Comparison of ENCODE assay signal across 24 mouse cellular contexts in the genomic region with DNA sequence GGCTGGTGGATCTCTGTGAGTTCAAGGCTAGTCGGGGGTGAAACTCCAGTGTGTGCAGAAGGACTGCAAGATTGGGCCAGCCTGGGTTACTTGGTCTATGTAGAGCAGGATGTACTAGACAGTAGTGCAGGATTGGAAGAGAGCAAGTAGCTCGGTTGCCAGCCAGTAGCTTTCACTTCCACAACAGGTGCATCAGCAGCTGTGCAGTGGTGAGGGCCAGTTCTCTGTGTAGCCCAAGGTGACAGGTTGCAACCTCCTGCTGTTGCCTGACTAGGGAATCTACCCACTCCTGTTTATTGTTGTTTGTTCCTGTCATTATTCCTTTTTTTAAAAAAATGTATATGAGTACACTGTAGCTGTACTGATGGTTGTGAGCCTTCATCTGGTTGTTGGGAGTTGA. TPM values are rescaled to one million over a fixed set of nuclear protein-coding genes. Genes with fewer than 3 reads are reported as not detected.
DNase-seq lines count a peak whose midpoint lies in the region; ATAC-seq and TF ChIP-seq lines count a peak whose summit lies in the region.
"Had no signal": no experiment of that assay in that cellular context is flagged by ENCODE, and none has a peak within 500 bp of the region (broad histone marks: within the 10 kb centered on the region; RNA-seq: fewer than 3 reads in every experiment).

No protein-coding gene starts in this region.

- no peaks in the 10 kb centered on the region for H3K27me3 ChIP-seq in liver, embryonic 12.5 days (replicated peaks)
- H3K27me3 ChIP-seq in liver, postnatal 0 days (ENCODE audit: insufficient read depth, low read length): no peaks in the 10 kb centered on the region
- H3K27me3 ChIP-seq in MEL (ENCODE audit: control insufficient read depth in 1 of 2, insufficient read depth in 2 of 2, low read length in 2 of 2): no peaks in the 10 kb centered on the region
- H3K27me3 ChIP-seq in liver, embryonic 15.5 days: no peaks in the 10 kb centered on the region
- no peaks in the 10 kb centered on the region for H3K27me3 ChIP-seq in midbrain, postnatal 0 days (ENCODE audit: insufficient read depth, low read length)
- H3K27me3 ChIP-seq: forebrain, embryonic 13.5 days; hindbrain, embryonic 12.5 days; hindbrain, embryonic 15.5 days had no signal

- peak overlapping the region; percentile 57 for H3K4me2 ChIP-seq in liver, embryonic 12.5 days
- H3K4me2 ChIP-seq in liver, postnatal 0 days (ENCODE audit: low read depth, low read length): no peak overlapping the region
- peak overlapping the region; percentile 51; the same call in 1 of the 2 replicates for H3K4me2 ChIP-seq in liver, embryonic 15.5 days
- H3K4me2 ChIP-seq in midbrain, postnatal 0 days (ENCODE audit: low read depth, low read length, poor library complexity, severe bottlenecking): no peak overlapping the region
- H3K4me2 ChIP-seq: forebrain, embryonic 13.5 days; heart, embryonic 11.5 days; hindbrain, embryonic 12.5 days; hindbrain, embryonic 15.5 days had no signal

- DNase-seq in liver, postnatal 0 days: no peak
- DNase-seq in MEL (ENCODE audit: low read depth, low spot score): no peak
- DNase-seq in midbrain, postnatal 0 days (ENCODE audit: low spot score): no peak
- no peak for DNase-seq in kidney, adult 18-20 months
- DNase-seq: adrenal gland, adult 8-10 months; adrenal gland, postnatal 25 days; cerebellum, adult 11-12 months; cerebellum, adult 8-10 months; cerebellum, postnatal 10 days; cerebellum, postnatal 36 days; embryo, embryonic 11 days; gastrocnemius, postnatal 10 days; gastrocnemius, postnatal 36 days; heart, adult 2 months had no signal

- H3K79me2 ChIP-seq in MEL (ENCODE audit: control insufficient read depth, insufficient read depth, low read length, poor library complexity): peaks cover 38% of the 10 kb centered on the region

- TF ChIP-seq POLR2A in MEL (IDR thresholded peaks at IDR 0.05; ENCODE audit: control insufficient read depth in 1 of 2, insufficient read depth in 1 of 2, low read depth in 1 of 2, low read length in 2 of 2, poor library complexity in 1 of 2): no peak

- peaks cover 100% of the 10 kb centered on the region for H3K36me3 ChIP-seq in liver, embryonic 12.5 days
- peaks cover 68% of the 10 kb centered on the region for H3K36me3 ChIP-seq in liver, postnatal 0 days (replicated peaks; ENCODE audit: insufficient read depth, low read length)
- H3K36me3 ChIP-seq in MEL (ENCODE audit: control insufficient read depth in 1 of 2, insufficient read depth in 2 of 2, low read length in 2 of 2): peaks cover 28 to 43% of the 10 kb centered on the region in 2 experiments
- peaks cover 99% of the 10 kb centered on the region for H3K36me3 ChIP-seq in liver, embryonic 15.5 days (replicated peaks)
- H3K36me3 ChIP-seq in midbrain, postnatal 0 days (ENCODE audit: insufficient read depth, low read length): peaks cover 42% of the 10 kb centered on the region

- no peak overlapping the region for H3K4me3 ChIP-seq in liver, embryonic 12.5 days
- no peak overlapping the region for H3K4me3 ChIP-seq in liver, postnatal 0 days (ENCODE audit: low read depth, low read length)
- no peak overlapping the region for H3K4me3 ChIP-seq in MEL (ENCODE audit: control insufficient read depth in 1 of 2, insufficient read depth in 1 of 2, low read depth in 2 of 2, low read length in 2 of 2)
- H3K4me3 ChIP-seq in liver, embryonic 15.5 days (replicated peaks): no peak overlapping the region
- no peak overlapping the region for H3K4me3 ChIP-seq in midbrain, postnatal 0 days (ENCODE audit: low read depth, low read length)
- H3K4me3 ChIP-seq: forebrain, embryonic 10.5 days; forebrain, embryonic 13.5 days; heart, adult 2 months; hindbrain, embryonic 12.5 days; hindbrain, embryonic 15.5 days had no signal

- WGBS in liver, embryonic 12.5 days (ENCODE audit: insufficient replicate concordance): 68% methylated on average over 2 of the region's 2 CpGs
- 75% methylated on average over 2 of the region's 2 CpGs for WGBS in liver, postnatal 0 days (ENCODE audit: insufficient replicate concordance)
- WGBS in liver, embryonic 15.5 days (ENCODE audit: insufficient replicate concordance): 61% methylated on average over 2 of the region's 2 CpGs
- WGBS in midbrain, postnatal 0 days: 96% methylated on average over 2 of the region's 2 CpGs

- no peak for ATAC-seq in liver, embryonic 12.5 days
- ATAC-seq in liver, postnatal 0 days: no peak
- ATAC-seq in liver, embryonic 15.5 days (ENCODE audit: insufficient read depth): no peak
- ATAC-seq in megakaryocyte progenitor cell, adult 5-6 weeks (replicated peaks; ENCODE audit: poor library complexity): no peak
- ATAC-seq in midbrain, postnatal 0 days (ENCODE audit: low FRiP score): no peak
- ATAC-seq: activated CD4-positive, CD25-positive, alpha-beta regulatory T cell, adult 4 months; forebrain, embryonic 13.5 days; forebrain, embryonic 16.5 days had no signal

- TF ChIP-seq RAD21 in MEL (IDR thresholded peaks at IDR 0.05; ENCODE audit: low read depth, low read length): no peak

- H3K4me1 ChIP-seq in liver, embryonic 12.5 days: peaks cover 77% of the 10 kb centered on the region
- peaks cover 11% of the 10 kb centered on the region for H3K4me1 ChIP-seq in liver, postnatal 0 days (ENCODE audit: insufficient read depth)
- peaks cover 17 to 38% of the 10 kb centered on the region in 2 experiments for H3K4me1 ChIP-seq in MEL (ENCODE audit: control insufficient read depth in 1 of 2, insufficient read depth in 2 of 2, low read length in 2 of 2)
- peaks cover 62% of the 10 kb centered on the region for H3K4me1 ChIP-seq in liver, embryonic 15.5 days (replicated peaks)
- no peaks in the 10 kb centered on the region for H3K4me1 ChIP-seq in midbrain, postnatal 0 days (ENCODE audit: insufficient read depth, low read length)
- H3K4me1 ChIP-seq: forebrain, embryonic 10.5 days had no signal

- H3K9ac ChIP-seq in liver, embryonic 12.5 days: no peak overlapping the region
- H3K9ac ChIP-seq in liver, postnatal 0 days (replicated peaks): no peak overlapping the region
- no peak overlapping the region for H3K9ac ChIP-seq in MEL (ENCODE audit: control insufficient read depth, low read depth, low read length, poor library complexity, severe bottlenecking)
- no peak overlapping the region for H3K9ac ChIP-seq in liver, embryonic 15.5 days
- no peak overlapping the region for H3K9ac ChIP-seq in midbrain, postnatal 0 days (replicated peaks; ENCODE audit: low read length, poor library complexity, severe bottlenecking)
- H3K9ac ChIP-seq: forebrain, embryonic 13.5 days; hindbrain, embryonic 12.5 days; hindbrain, embryonic 15.5 days had no signal

- no peak for TF ChIP-seq CTCF in liver, postnatal 0 days (IDR thresholded peaks at IDR 0.05; ENCODE audit: low read depth)
- no peak for TF ChIP-seq CTCF in MEL (IDR thresholded peaks at IDR 0.05 in 2 of 3, conservative IDR thresholded peaks at IDR 0.05 in 1 of 3; ENCODE audit: control insufficient read depth in 1 of 3, insufficient read depth in 1 of 3, low read depth in 2 of 3, low read length in 3 of 3, poor library complexity in 1 of 3, severe bottlenecking in 1 of 3)
- no peak for TF ChIP-seq CTCF in midbrain, postnatal 0 days (IDR thresholded peaks at IDR 0.05)

- no peaks in the 10 kb centered on the region for H3K9me3 ChIP-seq in liver, embryonic 12.5 days (replicated peaks)
- H3K9me3 ChIP-seq in liver, postnatal 0 days (ENCODE audit: low read length): no peaks in the 10 kb centered on the region
- H3K9me3 ChIP-seq in MEL (replicated peaks; ENCODE audit: insufficient read depth, low read length): no peaks in the 10 kb centered on the region
- H3K9me3 ChIP-seq in liver, embryonic 15.5 days (replicated peaks): no peaks in the 10 kb centered on the region
- no peaks in the 10 kb centered on the region for H3K9me3 ChIP-seq in midbrain, postnatal 0 days (ENCODE audit: low read length)
- H3K9me3 ChIP-seq: forebrain, embryonic 10.5 days; forebrain, embryonic 13.5 days; hindbrain, embryonic 12.5 days; hindbrain, embryonic 15.5 days had no signal

- H3K27ac ChIP-seq in liver, embryonic 12.5 days: peak overlapping the region; percentile 88
- H3K27ac ChIP-seq in liver, postnatal 0 days (ENCODE audit: low read depth): no peak overlapping the region
- peak overlapping the region; percentile 85 for H3K27ac ChIP-seq in MEL (ENCODE audit: control insufficient read depth, low read depth, low read length)
- peak overlapping the region; percentile 77 for H3K27ac ChIP-seq in liver, embryonic 15.5 days (replicated peaks)
- no peak overlapping the region for H3K27ac ChIP-seq in midbrain, postnatal 0 days (ENCODE audit: low read depth, low read length)
- H3K27ac ChIP-seq: forebrain, embryonic 10.5 days; forebrain, embryonic 13.5 days; heart, adult 2 months; hindbrain, embryonic 12.5 days; hindbrain, embryonic 15.5 days had no signal

- TF ChIP-seq EP300 in liver, postnatal 0 days (IDR thresholded peaks at IDR 0.05; ENCODE audit: low read depth): no peak
- TF ChIP-seq EP300 in MEL (IDR thresholded peaks at IDR 0.05; ENCODE audit: low read depth in 1 of 2, low read length in 2 of 2): no peak

RNA-seq across cellular contexts. Expression of a gene that starts 15.6 kb away (rescaled TPM):
- 66.3 and 67.5 TPM in 2 replicates for polyA plus RNA-seq in liver, embryonic 12.5 days (2016; fragmentation: Nextera tagmentation; extraction: Ambion mirVana)
- polyA plus RNA-seq in liver, postnatal 0 days (2015; fragmentation: Nextera tagmentation; extraction: Ambion mirVana): 19.6 and 21.8 TPM in 2 replicates
- 123 and 137 TPM in 2 replicates for total RNA-seq in MEL (2012; rRNA removed)
- polyA plus RNA-seq in MEL (2012; ENCODE audit: insufficient read depth in 1 of 2, insufficient read length in 2 of 2, low read depth in 1 of 2, low replicate concordance in 2 of 2, missing spikeins in 1 of 2): 100 to 1,000 TPM in 1 of 2 experiments, not detected in 1; 150 TPM
- 40.8 and 42.6 TPM in 2 replicates for polyA plus RNA-seq in liver, embryonic 15.5 days (2015; fragmentation: Nextera tagmentation; extraction: Ambion mirVana)
- total RNA-seq in megakaryocyte progenitor cell, adult 5-6 weeks (2015): 24.8 and 34.3 TPM in 2 replicates
- 63.3 and 72.8 TPM in 2 replicates for total RNA-seq in megakaryocyte progenitor cell, adult 5-6 weeks (2017)
- 114 and 136 TPM in 2 replicates for total RNA-seq in midbrain, postnatal 0 days (2014; rRNA removed)
- polyA plus RNA-seq in midbrain, postnatal 0 days (2015; fragmentation: Nextera tagmentation; extraction: Ambion mirVana): 96.0 and 98.9 TPM in 2 replicates

RNA-seq across cellular contexts. Expression of a gene that starts 28.9 kb away (rescaled TPM):
- 265 and 282 TPM in 2 replicates for polyA plus RNA-seq in liver, embryonic 12.5 days (2016; fragmentation: Nextera tagmentation; extraction: Ambion mirVana)
- polyA plus RNA-seq in liver, postnatal 0 days (2015; fragmentation: Nextera tagmentation; extraction: Ambion mirVana): 281 and 298 TPM in 2 replicates
- 226 and 249 TPM in 2 replicates for total RNA-seq in MEL (2012; rRNA removed)
- 100 to 1,000 TPM in 1 of 2 experiments, not detected in 1; 351 TPM for polyA plus RNA-seq in MEL (2012; ENCODE audit: insufficient read depth in 1 of 2, insufficient read length in 2 of 2, low read depth in 1 of 2, low replicate concordance in 2 of 2, missing spikeins in 1 of 2)
- polyA plus RNA-seq in liver, embryonic 15.5 days (2015; fragmentation: Nextera tagmentation; extraction: Ambion mirVana): 210 and 226 TPM in 2 replicates
- total RNA-seq in megakaryocyte progenitor cell, adult 5-6 weeks (2015): 102 and 151 TPM in 2 replicates
- 92.1 and 131 TPM in 2 replicates for total RNA-seq in megakaryocyte progenitor cell, adult 5-6 weeks (2017)
- total RNA-seq in midbrain, postnatal 0 days (2014; rRNA removed): 335 and 480 TPM in 2 replicates
- 630 and 676 TPM in 2 replicates for polyA plus RNA-seq in midbrain, postnatal 0 days (2015; fragmentation: Nextera tagmentation; extraction: Ambion mirVana)

RNA-seq across cellular contexts. Expression of a gene that starts 29.1 kb away (rescaled TPM):
- 3.8 and 4.0 TPM in 2 replicates for polyA plus RNA-seq in liver, embryonic 12.5 days (2016; fragmentation: Nextera tagmentation; extraction: Ambion mirVana)
- 3.3 and 4.1 TPM in 2 replicates for polyA plus RNA-seq in liver, postnatal 0 days (2015; fragmentation: Nextera tagmentation; extraction: Ambion mirVana)
- total RNA-seq in MEL (2012; rRNA removed): 1.7 and 2.6 TPM in 2 replicates
- polyA plus RNA-seq in MEL (2012; ENCODE audit: insufficient read depth in 1 of 2, insufficient read length in 2 of 2, low read depth in 1 of 2, low replicate concordance in 2 of 2, missing spikeins in 1 of 2): 1 to 10 TPM in 1 of 2 experiments, not detected in 1; 8.0 TPM
- 2.4 and 2.6 TPM in 2 replicates for polyA plus RNA-seq in liver, embryonic 15.5 days (2015; fragmentation: Nextera tagmentation; extraction: Ambion mirVana)
- total RNA-seq in megakaryocyte progenitor cell, adult 5-6 weeks (2015): 8.5 and 12.5 TPM in 2 replicates
- total RNA-seq in megakaryocyte progenitor cell, adult 5-6 weeks (2017): 4.2 and 6.5 TPM in 2 replicates
- total RNA-seq in midbrain, postnatal 0 days (2014; rRNA removed): 32.3 and 36.9 TPM in 2 replicates
- 19.2 and 19.8 TPM in 2 replicates for polyA plus RNA-seq in midbrain, postnatal 0 days (2015; fragmentation: Nextera tagmentation; extraction: Ambion mirVana)

Comparison
In these comparisons a context has a peak if more than half of its experiments do, and no peak if none do; other contexts are left out.
1. H3K27ac ChIP-seq: peak in liver, embryonic 12.5 days (single experiment), MEL (single experiment) and liver, embryonic 15.5 days (single experiment); none in liver, postnatal 0 days (single experiment) and midbrain, postnatal 0 days (single experiment).
2. H3K4me2 ChIP-seq: peak in liver, embryonic 12.5 days (single experiment) and liver, embryonic 15.5 days (single experiment); none in liver, postnatal 0 days (single experiment) and midbrain, postnatal 0 days (single experiment).